8 mouse cellular contexts compared by ENCODE assay signal in the genomic region with DNA sequence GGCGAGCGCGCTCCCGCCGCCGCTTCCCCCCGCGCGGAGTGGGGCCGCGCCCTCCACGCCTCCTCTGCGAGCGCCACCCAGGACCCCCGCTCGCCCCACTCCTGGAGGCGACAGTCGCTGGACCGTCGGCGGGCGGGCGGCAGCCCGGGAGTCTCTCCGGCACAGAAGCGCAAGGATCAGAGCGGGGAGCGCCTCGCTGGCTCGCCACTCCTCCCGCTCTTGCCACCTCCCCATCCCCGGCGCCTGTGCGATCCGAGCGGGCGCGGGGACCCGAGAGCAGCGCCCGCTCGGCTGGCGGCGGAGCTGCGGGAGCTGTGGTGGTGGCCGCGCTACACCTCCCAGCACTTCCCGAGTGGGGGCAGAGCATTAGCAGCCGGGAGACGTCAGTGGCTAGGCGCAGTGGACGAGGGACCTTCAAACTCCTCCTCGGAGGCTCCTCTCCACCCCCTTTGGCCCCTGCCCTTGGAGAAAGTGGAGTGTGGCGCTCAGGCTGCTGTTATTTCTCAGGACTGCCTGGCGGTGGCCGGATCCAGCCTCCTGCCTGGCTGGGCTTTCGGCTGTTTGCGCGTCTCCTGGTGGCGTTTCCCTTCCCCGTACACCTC. TPM values are rescaled to one million over a fixed set of nuclear protein-coding genes. Genes with fewer than 3 reads are reported as not detected.
DNase-seq lines count a peak whose midpoint lies in the region; ATAC-seq and TF ChIP-seq lines count a peak whose summit lies in the region.

Gene Unc5c (plus strand): TSS at position 113 of the 602 bp plus-strand sequence.

- peak; percentile 86 for ATAC-seq in heart, embryonic 12.5 days (ENCODE audit: insufficient number of reproducible peaks, low FRiP score)
- ATAC-seq in kidney, embryonic 15.5 days (replicated peaks; ENCODE audit: low FRiP score): peak; percentile 95
- ATAC-seq in midbrain, embryonic 16.5 days: peak; percentile 86

- no peak within 1 kb of the TSS; the same call in 1 of the 2 replicates for H3K27ac ChIP-seq in bone marrow, adult 2 months (ENCODE audit: control insufficient read depth, insufficient read depth, low read depth, low read length, poor library complexity)
- peak within 1 kb of the TSS; percentile 14; the same call in 1 of the 2 replicates for H3K27ac ChIP-seq in embryonic fibroblast, embryonic 13.5 days (ENCODE audit: insufficient read depth, low read length)
- peak within 1 kb of the TSS; percentile 68 for H3K27ac ChIP-seq in heart, embryonic 12.5 days (ENCODE audit: poor library complexity, severe bottlenecking)
- H3K27ac ChIP-seq in kidney, embryonic 15.5 days: peak within 1 kb of the TSS; percentile 98
- H3K27ac ChIP-seq in liver, adult 2 months (replicated peaks; ENCODE audit: insufficient read depth, low read depth, low read length): no peak within 1 kb of the TSS
- H3K27ac ChIP-seq in midbrain, embryonic 16.5 days (ENCODE audit: low read length): peak within 1 kb of the TSS; percentile 97

- H3K27me3 ChIP-seq in E14TG2a.4 (ENCODE audit: insufficient read depth, low read length): peaks cover 63% of the 10 kb centered on the region
- peaks cover 15% of the 10 kb centered on the region; the same call in 1 of the 2 replicates for H3K27me3 ChIP-seq in heart, embryonic 12.5 days (replicated peaks)
- no peaks in the 10 kb centered on the region for H3K27me3 ChIP-seq in kidney, embryonic 15.5 days
- H3K27me3 ChIP-seq in liver, adult 2 months (ENCODE audit: control insufficient read depth, insufficient read depth, low read length): peaks cover 19% of the 10 kb centered on the region
- H3K27me3 ChIP-seq in midbrain, embryonic 16.5 days (ENCODE audit: control insufficient read depth, insufficient read depth, low read depth, low read length): no peaks in the 10 kb centered on the region

- no peak for TF ChIP-seq POLR2A in bone marrow, adult 2 months (IDR thresholded peaks at IDR 0.05; ENCODE audit: borderline replicate concordance, control insufficient read depth, low read depth, low read length)
- peak; percentile 76 for TF ChIP-seq POLR2A in embryonic fibroblast, embryonic 13.5 days (IDR thresholded peaks at IDR 0.05; ENCODE audit: low read depth, low read length)
- TF ChIP-seq POLR2A in liver, adult 2 months (IDR thresholded peaks at IDR 0.05; ENCODE audit: extremely low read depth, insufficient read depth, low read length): no peak

- no peaks in the 10 kb centered on the region for H3K36me3 ChIP-seq in E14TG2a.4 (ENCODE audit: insufficient read depth, low read length)
- no peaks in the 10 kb centered on the region for H3K36me3 ChIP-seq in heart, embryonic 12.5 days
- H3K36me3 ChIP-seq in kidney, embryonic 15.5 days: no peaks in the 10 kb centered on the region
- H3K36me3 ChIP-seq in liver, adult 2 months (ENCODE audit: control insufficient read depth, insufficient read depth, low read length): no peaks in the 10 kb centered on the region
- no peaks in the 10 kb centered on the region for H3K36me3 ChIP-seq in midbrain, embryonic 16.5 days (ENCODE audit: control insufficient read depth, insufficient read depth, low read length)

- H3K9ac ChIP-seq in heart, embryonic 12.5 days: peak within 1 kb of the TSS; percentile 65
- H3K9ac ChIP-seq in kidney, embryonic 15.5 days: peak within 1 kb of the TSS; percentile 82
- H3K9ac ChIP-seq in liver, adult 2 months (ENCODE audit: low read depth, low read length): no peak within 1 kb of the TSS
- peak within 1 kb of the TSS; percentile 91 for H3K9ac ChIP-seq in midbrain, embryonic 16.5 days (ENCODE audit: low read depth, low read length)

- under 1% methylated on average over 60 of the region's 61 CpGs for WGBS in bone marrow, adult 2 months
- 0% methylated on average over 61 of the region's 61 CpGs for WGBS in heart, embryonic 12.5 days
- WGBS in kidney, embryonic 15.5 days: 0% methylated on average over 50 of the region's 61 CpGs
- 1% methylated on average over 61 of the region's 61 CpGs for WGBS in liver, adult 2 months
- under 1% methylated on average over 43 of the region's 61 CpGs for WGBS in midbrain, embryonic 16.5 days

- no peaks in the 10 kb centered on the region for H3K9me3 ChIP-seq in E14TG2a.4 (ENCODE audit: low read length)
- no peaks in the 10 kb centered on the region for H3K9me3 ChIP-seq in heart, embryonic 12.5 days (replicated peaks)
- H3K9me3 ChIP-seq in kidney, embryonic 15.5 days (replicated peaks): no peaks in the 10 kb centered on the region
- no peaks in the 10 kb centered on the region for H3K9me3 ChIP-seq in midbrain, embryonic 16.5 days (replicated peaks; ENCODE audit: control insufficient read depth, low read length, poor library complexity, severe bottlenecking)

- no peak for TF ChIP-seq CTCF in E14TG2a.4 (conservative IDR thresholded peaks at IDR 0.05; ENCODE audit: low read length)
- no peak for TF ChIP-seq CTCF in bone marrow, adult 2 months (IDR thresholded peaks at IDR 0.05; ENCODE audit: control insufficient read depth, insufficient read depth, low read length)
- no peak for TF ChIP-seq CTCF in embryonic fibroblast, embryonic 13.5 days (IDR thresholded peaks at IDR 0.05; ENCODE audit: borderline replicate concordance, insufficient read depth, low read length)
- no peak for TF ChIP-seq CTCF in liver, adult 2 months (IDR thresholded peaks at IDR 0.05; ENCODE audit: low read depth, low read length)

- H3K4me2 ChIP-seq in heart, embryonic 12.5 days: peak within 1 kb of the TSS; percentile 88
- peak within 1 kb of the TSS; percentile 94 for H3K4me2 ChIP-seq in kidney, embryonic 15.5 days
- peak within 1 kb of the TSS; percentile 81 for H3K4me2 ChIP-seq in midbrain, embryonic 16.5 days (ENCODE audit: low read length)

- H3K4me3 ChIP-seq in E14TG2a.4 (replicated peaks; ENCODE audit: low read length): peak within 1 kb of the TSS; percentile 84
- peak within 1 kb of the TSS; percentile 28 for H3K4me3 ChIP-seq in bone marrow, adult 2 months (replicated peaks; ENCODE audit: control insufficient read depth, low read depth, low read length)
- peak within 1 kb of the TSS; percentile 72 for H3K4me3 ChIP-seq in embryonic fibroblast, embryonic 13.5 days (ENCODE audit: insufficient read depth, low read length)
- H3K4me3 ChIP-seq in heart, embryonic 12.5 days: peak within 1 kb of the TSS; percentile 72
- H3K4me3 ChIP-seq in kidney, embryonic 15.5 days (replicated peaks): peak within 1 kb of the TSS; percentile 84
- H3K4me3 ChIP-seq in liver, adult 2 months (ENCODE audit: insufficient read depth, low read depth, low read length): peak within 1 kb of the TSS; percentile 20; the same call in 1 of the 2 replicates
- peak within 1 kb of the TSS; percentile 93 for H3K4me3 ChIP-seq in midbrain, embryonic 16.5 days (ENCODE audit: low read depth, low read length)

- peaks cover 8% of the 10 kb centered on the region for H3K4me1 ChIP-seq in E14TG2a.4 (replicated peaks; ENCODE audit: low read depth, low read length)
- H3K4me1 ChIP-seq in bone marrow, adult 2 months (ENCODE audit: control insufficient read depth, insufficient read depth, low read length): no peaks in the 10 kb centered on the region
- H3K4me1 ChIP-seq in embryonic fibroblast, embryonic 13.5 days (ENCODE audit: control insufficient read depth, insufficient read depth, low read length): no peaks in the 10 kb centered on the region
- peaks cover 12% of the 10 kb centered on the region for H3K4me1 ChIP-seq in heart, embryonic 12.5 days (replicated peaks)
- H3K4me1 ChIP-seq in kidney, embryonic 15.5 days: peaks cover 39% of the 10 kb centered on the region
- no peaks in the 10 kb centered on the region for H3K4me1 ChIP-seq in liver, adult 2 months (ENCODE audit: control insufficient read depth, insufficient read depth, low read length)
- H3K4me1 ChIP-seq in midbrain, embryonic 16.5 days (ENCODE audit: control insufficient read depth, insufficient read depth, low read length): peaks cover 12% of the 10 kb centered on the region

- DNase-seq in liver, adult 2 months (ENCODE audit: extremely low read depth, low read depth, low spot score): peak; percentile 4
- peak; percentile 52 for DNase-seq in testis, postnatal 10 days (ENCODE audit: low spot score)

- H3K79me2 ChIP-seq in liver, adult 2 months (ENCODE audit: control insufficient read depth, insufficient read depth, low read length): no peaks in the 10 kb centered on the region

RNA-seq across cellular contexts. Expression of gene Unc5c, which starts in this region (rescaled TPM):
- polyA plus RNA-seq in bone marrow, adult 2 months (2011; ENCODE audit: insufficient read depth, insufficient read length, low replicate concordance, missing spikeins): 0.40 and 1.4 TPM in 2 replicates
- polyA plus RNA-seq in embryonic fibroblast, embryonic 13.5 days (2011; ENCODE audit: insufficient read length, low read depth, missing spikeins): 18.2 and 23.8 TPM in 2 replicates
- polyA plus RNA-seq in heart, embryonic 12.5 days (2016; fragmentation: Nextera tagmentation; extraction: Ambion mirVana): 5.6 and 7.4 TPM in 2 replicates
- 25.6 and 27.5 TPM in 2 replicates for polyA plus RNA-seq in kidney, embryonic 15.5 days (2015; fragmentation: Nextera tagmentation; extraction: Ambion mirVana)
- under 0.01 TPM in 1 of 2 replicates, not detected in the other for total RNA-seq in liver, adult 2 months (2014; rRNA removed)
- not detected in 2 replicates for polyA plus RNA-seq in liver, adult 2 months (2012; rRNA removed)
- polyA plus RNA-seq in midbrain, embryonic 16.5 days (2015; fragmentation: Nextera tagmentation; extraction: Ambion mirVana): 10.2 and 12.3 TPM in 2 replicates

Comparison
In these comparisons a context has a peak if more than half of its experiments do, and no peak if none do; other contexts are left out.
1. Peak in DNase-seq and H3K4me3 ChIP-seq in liver, adult 2 months; RNA of the gene not detected or under 1 TPM.
2. H3K4me3 ChIP-seq: peak in every context shown above with its lines; median percentile 93 in midbrain, embryonic 16.5 days; 84 in E14TG2a.4; 84 in kidney, embryonic 15.5 days; 72 in embryonic fibroblast, embryonic 13.5 days; 72 in heart, embryonic 12.5 days; 28 in bone marrow, adult 2 months; 20 in liver, adult 2 months.
3. H3K27ac ChIP-seq: peak in embryonic fibroblast, embryonic 13.5 days (single experiment), heart, embryonic 12.5 days (single experiment), kidney, embryonic 15.5 days (single experiment) and midbrain, embryonic 16.5 days (single experiment); none in bone marrow, adult 2 months (single experiment) and liver, adult 2 months (single experiment).
4. Peak in every context shown above with its lines, with median percentiles within 50 percentile points of each other: ATAC-seq and H3K4me2 ChIP-seq.